Mouse (Mus musculus) embryo, embryonic 10 days (tissue): ENCODE results near the gene Aaed1.
"Not testable (repeated sequence)": the region's sequence is repeated elsewhere in the genome, so short reads cannot be mapped to it uniquely, and the experiment has no call there.

Experiments
- DNase-seq: peaks from one replicate; pipeline ENCODE4 v3.0.0-alpha.2; 2015; ENCODE audit warnings: low spot score

Gene Aaed1

DNA sequence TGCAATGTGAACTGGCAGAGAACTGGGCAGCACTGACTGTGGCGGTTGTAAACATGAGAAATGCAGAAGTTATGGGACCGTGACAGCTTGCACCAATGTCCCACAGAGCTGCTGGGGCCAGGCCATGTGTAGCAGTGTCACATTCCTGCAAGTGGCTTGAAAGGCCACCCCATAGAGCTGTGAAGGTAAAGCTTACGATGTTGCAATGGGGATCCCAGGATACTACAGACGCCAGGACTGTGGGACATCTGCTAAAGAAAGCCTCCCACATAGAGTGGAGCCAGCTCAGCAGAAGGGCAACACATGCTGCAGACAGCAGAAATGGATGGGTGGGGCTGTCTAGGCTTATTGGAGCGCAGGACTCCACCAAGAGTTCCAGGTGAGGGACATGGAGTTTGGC is 5.0 kb downstream of the Aaed1 start:
- no peak for DNase-seq

DNA sequence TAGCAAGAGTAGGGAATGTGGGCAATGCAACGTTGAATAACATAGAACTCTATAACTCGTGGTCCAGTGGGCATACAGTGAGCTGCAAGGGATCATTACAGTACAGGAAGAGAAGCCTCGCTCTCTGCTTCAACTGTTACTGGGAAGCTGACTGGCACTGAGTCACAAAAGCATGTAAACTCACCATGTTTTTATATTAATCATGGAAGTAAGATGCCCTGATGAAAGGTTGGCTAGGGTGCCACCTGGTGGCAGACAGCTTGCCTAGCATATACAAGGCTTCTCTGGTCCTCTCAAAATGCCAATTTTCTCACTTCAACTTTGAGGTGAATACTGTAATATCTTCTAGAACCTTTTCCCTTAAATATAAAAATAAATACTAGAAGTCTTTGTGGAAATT is 6.4 kb downstream of the Aaed1 start:
- DNase-seq: peak; percentile 79

DNA sequence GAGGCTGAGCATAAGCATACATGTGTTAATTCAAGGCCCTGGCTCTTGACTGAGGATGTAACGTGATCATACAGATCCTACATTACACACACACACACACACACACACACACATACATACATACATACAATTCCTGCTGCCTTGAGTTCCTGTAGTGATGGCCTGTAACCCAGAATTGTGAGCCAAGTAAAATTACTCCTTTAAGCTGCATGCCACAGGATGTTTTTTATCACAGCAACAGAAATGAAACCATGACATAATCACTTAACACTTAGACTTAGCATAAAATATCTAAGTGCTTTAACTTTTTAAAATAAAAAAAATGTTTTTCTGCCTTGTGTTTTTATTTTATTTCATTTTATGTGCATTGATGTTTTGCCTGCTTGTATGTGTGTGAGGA is 13.4 kb downstream of the Aaed1 start:
- DNase-seq: no peak

DNA sequence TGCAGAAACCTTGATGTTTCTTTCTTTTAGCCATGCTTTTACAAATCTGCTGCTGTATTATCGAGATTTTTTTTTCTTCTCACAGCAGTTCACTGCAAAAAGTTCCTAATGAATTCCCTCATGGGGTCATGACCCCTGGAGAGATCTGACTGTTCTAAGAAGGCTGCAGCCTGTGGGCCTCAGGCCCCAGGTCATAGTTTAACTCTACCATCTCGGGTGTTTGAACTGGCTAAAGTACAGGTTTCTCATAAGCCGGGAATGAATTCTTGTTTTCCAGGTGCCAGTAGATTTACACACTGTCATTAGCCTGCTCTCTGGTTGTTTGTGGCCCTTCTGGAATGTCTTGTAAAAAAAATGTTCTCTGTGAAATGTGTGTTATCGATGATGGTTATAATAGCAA is 25.7 kb downstream of the Aaed1 start:
- peak; percentile 36 for DNase-seq

DNA sequence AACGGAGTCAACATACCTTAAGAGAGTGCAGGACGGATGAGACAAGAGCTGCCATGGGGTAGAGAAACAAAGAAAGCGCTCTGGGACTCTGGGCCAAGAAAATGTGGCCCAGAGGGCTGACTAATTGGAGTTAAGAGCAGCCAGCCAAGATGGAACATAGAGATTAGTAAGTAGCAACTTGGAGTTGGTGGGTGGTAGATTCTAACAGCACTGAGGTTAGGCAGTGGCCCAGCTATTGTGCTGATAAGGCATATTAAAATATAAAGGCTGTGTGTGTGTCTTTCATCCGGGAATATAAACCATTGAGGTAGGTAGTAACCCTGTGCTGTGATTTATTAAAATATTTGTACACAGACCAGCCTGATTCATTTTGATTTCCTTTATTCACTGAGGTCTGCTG is 26.2 kb downstream of the Aaed1 start:
- no peak for DNase-seq

DNA sequence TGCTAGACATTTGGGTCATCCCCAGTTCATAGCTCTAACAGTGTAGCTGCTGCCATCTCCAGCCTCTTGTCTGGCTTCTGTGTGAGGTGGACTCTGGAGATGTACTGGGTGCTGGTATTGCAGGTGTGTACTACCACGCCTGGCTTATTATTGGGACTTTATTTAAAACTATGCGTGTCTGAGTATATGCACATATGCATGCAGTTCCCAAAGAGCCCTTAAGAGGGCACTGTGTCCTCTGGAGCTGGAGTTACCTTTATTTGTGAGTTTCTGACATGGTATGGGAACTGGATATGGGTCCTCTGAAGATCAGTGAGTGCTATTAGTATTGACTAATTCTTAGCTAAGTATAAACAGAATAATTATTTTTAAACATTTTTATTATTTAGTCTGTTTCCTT is 27.8 kb downstream of the Aaed1 start:
- DNase-seq: no peak

DNA sequence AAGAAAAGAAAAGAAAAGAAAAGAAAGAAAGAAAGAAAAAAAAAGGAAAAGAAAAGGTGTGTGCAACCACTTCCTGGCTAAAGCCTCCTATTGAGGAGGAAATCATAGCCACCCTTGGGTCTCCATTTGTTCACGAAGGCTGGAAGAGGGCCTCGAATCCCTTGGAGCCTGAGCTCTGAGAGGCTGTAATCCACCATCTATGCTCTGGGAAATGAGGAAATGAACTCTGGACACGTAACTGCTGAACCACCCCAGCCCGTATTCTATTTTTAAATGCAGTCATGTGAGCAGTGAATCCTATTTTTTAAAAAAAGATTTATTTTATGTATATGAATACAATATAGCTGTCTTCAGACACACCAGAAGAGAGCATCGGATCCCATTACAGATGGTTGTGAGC is 31.6 kb downstream of the Aaed1 start:
- DNase-seq: no peak

DNA sequence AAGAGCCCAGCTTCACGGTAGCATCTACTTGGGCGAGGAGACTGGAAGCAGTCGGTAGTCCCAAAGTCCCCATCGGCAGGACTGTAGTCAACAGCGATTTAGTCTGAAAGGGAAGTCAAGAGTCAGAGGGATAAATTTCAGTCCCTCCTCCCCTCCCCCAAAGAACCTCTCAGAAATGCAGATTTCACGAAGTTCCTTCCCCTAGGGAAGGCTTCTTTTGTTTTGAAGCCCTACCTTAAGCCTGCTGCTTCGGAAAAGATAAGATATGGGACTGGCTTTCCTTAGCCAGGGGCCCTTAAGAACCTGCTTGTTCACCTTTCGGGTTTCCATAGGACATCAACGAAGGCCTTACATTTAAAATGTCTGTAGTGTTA is 36.8 kb downstream of the Aaed1 start:
- no peak for DNase-seq

DNA sequence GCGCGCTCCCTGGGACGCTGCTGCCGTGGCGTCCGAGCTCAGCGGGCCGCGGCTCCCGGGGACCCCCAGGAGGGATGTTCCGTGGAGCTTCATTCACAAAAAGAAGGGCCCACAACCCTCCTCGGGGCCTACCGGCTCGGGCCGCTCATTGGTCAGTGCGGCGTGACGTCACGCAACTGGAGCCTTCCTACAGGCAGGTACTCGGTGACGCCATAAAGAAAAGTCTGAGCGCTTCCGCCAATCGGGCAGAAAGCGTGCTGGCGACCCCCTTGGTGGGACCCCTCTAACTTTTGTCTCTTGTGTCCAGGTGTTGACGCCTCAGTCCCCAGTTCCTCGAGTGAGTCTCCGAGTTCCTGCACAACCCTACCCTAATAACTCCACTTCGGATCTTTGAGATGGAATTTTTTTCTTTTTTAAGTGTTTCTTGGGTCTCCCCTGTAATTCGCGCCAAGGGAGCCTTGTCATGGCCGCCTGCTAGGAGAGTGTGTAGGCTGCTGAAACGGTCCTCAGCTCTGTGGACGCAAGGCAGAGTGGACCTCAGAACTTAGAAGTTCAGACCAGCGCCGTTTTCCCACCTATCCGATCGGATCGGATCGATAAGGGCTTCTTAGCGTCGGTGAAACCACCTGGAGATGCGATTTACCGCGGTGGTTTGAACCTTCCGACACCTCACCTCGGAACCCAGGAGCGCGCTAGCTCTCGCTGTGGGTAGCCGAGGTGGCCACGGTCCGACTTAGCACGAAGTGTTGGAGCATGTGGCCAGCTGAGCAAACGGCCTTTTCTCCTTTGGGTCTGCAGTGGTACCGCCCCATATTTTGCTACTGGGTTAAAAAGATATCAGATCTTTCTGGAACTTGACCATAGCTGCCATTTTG is 37.4 kb downstream of the Aaed1 start, which contains the start of gene Cdc14b:
TSS of gene Cdc14b (minus strand) at position 412 of the 875 bp plus-strand sequence.
- DNase-seq: peak; percentile 99

DNA sequence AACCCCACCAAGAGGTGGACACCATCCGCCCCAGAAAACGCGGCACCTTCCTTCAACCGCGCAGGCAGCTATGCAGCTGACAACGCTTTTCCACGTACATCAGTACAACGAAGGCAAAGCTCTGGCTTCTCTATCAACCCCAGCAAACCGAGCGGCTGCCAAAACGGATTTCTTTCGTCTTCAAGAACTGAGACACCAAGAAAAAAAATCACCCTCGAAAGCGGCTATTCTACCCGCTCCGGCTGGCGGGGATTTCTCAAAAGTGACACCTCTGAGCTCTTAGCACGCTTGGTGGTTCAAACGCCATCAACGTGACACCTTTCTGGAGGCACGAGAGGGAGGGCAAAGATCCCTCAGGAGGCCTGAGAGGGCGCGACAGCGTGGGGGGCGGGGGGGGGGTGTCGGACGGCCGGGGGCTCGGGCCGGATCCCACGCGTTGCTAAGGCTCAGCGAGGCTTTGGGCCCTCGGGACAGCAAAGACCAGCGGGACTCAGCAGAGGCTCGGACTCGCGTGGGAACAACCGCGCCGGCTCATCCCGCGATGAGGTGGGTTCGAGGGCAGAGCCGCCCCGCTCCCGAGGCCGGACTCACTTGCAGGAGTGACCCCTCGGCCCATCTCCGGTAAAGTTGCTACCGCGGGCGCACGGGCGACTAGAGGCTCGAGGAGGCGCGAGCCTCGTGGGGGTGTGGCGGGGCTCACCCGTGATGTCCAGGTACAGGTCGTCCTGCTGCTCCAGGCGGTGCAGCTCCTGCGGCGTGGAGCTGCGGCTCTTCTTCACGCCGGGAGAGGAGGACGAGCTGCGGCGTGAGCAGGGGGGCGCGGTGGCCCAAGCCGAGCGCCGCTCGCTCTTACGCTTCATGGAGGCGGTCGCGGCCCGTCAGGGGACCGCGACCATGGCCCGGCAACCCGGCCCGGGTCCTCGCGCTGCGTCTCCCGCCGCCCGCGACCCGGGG is 38.3 kb downstream of the Aaed1 start:
- DNase-seq: peak; percentile 53

DNA sequence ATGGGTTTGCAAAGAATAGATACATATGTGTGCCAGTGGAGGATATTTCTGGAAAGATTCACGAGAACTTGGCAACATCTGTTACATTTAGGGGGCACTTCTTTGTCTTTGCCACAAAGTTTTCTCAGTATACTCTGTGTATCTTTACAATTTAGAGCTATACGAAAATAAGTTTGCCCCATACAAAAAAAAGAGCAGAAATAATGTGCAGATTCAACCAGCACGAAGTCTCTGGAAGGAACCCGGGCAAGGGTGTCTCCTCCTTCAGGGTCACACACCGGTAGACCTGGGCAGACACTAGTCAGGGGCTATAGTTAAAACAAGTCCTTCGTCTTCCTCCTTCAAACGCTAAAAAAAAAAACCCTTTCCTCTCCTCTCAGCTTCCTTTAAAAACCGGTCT is 39.2 kb downstream of the Aaed1 start:
- no peak for DNase-seq

DNA sequence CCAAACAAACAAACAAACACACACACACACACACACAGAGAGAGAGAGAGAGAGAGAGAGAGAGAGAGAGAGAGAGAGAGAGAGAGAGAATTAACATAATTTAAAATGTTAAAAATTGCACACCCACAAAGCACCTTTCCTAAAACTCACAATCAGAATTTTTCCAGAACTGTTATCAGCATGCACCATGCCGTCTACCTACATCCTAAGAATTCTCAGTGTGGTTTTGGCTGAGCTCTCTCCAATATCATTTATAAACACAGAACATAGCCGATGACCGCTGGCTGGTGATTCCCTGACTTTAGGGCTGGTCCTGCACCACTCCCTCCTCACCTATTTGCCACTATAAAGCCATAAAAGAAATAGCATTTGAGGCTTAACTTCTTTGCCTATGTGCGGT is 44.1 kb downstream of the Aaed1 start:
- no peak for DNase-seq

DNA sequence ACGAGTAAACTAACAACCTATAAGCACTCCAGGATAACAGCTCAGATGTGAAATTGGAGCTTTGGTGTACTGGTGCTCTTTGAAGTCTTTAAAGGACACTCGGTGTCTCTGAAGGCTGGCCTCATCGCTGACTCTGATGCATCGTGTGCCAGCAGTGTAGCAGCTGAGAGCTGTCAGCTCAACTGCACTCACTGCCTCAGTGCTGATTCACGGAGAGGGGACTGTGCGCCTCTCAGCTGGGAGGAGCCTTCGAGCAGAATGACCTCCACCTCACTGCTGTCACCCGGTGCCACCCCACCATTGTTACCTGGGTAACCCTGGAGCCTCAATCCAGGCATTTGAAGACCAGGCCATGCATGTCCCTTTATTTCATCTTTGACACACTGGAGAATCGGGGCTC is 45.4 kb downstream of the Aaed1 start:
- DNase-seq: peak; percentile 61

DNA sequence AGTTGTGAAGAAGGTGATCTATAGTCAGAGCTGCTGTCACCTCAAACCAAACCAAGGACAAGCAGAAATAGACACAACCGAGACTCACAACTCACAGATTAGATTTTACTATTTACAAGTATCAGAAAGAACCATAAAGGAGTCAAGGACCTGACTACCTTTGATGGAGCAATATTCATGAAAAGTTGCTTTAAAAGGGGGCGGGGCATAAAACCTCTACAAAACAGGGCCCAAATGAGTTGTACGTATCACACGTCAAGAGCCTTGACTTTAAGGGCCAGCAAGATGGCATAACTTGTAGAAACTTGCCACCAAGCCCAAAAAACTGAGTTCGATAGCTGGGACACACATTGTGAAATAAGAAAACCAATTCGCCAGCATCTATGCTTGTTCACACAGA is 47.9 kb downstream of the Aaed1 start:
- no peak for DNase-seq

DNA sequence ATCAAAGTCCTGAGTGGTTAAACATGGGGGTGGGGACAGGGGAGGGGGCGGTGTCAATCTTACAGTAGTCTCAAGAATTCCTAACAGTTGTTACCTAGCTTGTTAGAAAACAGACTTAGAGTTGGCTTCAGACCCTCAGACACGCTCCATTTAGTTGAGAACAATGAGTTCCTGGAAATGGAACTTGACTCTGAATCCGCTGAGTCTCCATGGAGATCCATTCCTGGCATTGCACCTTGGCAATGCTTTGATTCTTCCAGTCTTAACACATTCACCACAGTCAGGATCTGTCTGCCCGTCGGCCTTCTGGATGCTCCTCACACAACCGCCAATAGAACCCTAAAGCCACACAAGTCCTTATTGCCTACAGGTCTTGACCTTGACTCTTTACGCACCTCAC is 52.6 kb downstream of the Aaed1 start:
- DNase-seq: no peak

DNA sequence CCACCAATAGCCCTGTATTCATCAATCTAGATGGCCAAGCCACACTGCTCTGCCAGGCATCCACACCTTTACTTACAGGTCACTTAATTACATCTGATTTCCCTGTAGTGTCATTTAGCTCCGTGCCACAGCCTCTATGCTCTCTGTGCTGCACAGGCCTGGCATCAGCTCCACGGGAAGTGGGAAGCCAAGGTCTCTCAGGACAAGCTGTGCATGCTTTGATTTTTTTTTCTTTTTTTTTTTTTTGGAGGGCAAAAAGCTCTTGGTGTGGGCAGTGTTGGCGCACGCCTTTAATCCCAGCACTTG is 54.0 kb downstream of the Aaed1 start:
- DNase-seq: no peak

DNA sequence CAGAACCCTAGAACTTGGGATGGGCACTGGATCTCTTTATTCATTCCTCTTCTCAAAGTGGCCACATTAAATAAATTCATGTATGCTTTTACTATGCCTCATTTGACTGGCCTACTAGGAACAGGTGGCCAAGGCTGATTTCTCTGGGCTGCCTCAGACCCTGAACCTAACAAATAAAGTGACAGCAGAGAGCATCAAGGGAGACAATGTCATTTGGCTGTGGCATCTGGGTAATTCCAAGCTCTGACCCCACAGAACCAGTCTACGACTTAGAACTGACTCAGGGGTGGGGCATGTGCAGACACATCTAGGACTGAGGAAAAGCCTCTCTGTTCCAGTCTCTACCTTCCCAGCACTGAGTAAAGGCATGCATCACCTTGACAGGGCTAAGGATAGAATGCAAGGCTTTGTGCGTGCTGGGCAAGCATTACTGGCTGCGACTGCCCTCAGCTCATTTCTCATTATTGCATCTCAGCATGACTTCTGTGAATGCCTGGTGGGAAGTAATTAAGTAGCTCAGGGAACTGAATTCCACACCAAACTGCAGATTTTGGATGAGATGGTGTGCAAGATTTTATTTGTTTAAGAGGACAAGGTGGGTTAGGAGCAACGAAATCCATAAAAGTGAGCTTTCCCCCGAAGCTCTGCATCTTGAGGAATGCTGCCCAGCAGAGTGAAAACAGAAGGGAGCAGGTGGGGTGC is 54.5 kb downstream of the Aaed1 start:
- no peak for DNase-seq

DNA sequence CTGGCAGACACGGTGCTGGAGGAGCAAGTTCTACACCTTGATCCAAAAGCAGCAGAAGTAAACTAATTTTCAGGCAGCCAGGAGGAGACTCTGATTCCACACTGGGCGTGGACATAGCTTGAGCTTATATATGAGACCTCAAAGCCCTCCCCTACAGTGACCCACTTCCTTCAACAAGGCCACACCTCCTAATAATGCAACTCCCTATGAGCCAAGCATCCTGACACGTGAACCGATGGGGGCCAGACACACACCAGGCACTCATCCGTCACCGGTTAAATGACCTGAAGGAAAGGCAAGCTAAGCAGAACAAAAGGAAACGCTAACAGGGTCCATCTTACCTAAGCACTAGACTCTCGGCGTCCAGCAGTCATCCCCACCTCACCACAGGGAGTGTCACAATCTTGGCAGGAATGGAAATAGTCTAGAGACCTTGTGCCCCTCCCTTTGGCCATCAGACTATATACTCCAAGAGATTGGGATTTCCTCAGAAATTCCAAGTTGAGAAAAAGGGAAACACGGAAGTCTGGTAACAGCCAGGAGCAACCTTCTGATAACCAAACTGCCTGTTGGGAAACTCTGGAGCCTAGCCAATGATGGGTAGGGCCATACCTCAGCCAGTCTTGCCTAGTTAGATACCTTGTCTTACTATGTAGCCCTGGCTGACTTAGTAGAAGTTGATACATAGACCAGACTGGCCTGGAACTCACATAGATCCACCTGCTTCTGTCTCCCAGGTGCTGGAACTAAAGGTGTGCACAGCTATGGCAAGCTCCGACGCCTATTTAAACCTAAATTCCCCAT is 55.3 kb downstream of the Aaed1 start:
- no peak for DNase-seq

DNA sequence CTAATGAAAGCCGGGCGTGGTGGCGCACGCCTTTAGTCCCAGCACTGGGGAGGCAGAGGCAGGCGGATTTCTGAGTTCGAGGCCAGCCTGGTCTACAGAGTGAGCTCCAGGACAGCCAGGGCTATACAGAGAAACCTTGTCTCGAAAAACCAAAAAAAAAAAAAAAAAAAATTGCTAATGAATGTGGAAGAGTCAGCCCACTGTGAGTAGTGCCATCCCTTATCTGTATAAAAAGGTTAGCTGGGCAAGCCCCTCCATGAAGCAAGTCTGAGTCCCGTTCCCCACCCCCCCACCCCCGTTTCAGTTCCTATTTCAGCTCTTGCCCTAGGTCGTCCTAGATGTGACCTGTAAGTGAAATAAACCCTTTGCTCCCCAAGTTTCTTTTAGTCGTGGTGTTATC is 58.3 kb downstream of the Aaed1 start:
- DNase-seq: not testable (repeated sequence)

DNA sequence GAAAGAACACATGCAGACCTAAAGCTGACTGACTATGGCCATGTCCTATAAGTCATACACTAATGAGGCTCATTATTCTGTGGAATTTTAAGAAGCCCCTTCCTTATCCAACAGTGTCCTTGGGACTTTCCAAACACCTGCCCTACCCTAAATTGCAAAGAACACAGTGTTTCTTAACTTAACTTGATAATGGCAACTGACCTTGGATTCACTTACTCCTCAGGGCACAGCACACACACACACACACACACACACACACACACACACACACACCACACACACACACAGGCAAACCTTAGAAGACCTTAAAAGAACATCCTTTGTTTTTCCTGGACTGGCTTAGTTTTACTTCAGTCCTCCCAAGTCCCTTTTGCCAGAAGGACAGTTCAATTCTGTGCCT is 58.8 kb downstream of the Aaed1 start:
- DNase-seq: no peak

DNA sequence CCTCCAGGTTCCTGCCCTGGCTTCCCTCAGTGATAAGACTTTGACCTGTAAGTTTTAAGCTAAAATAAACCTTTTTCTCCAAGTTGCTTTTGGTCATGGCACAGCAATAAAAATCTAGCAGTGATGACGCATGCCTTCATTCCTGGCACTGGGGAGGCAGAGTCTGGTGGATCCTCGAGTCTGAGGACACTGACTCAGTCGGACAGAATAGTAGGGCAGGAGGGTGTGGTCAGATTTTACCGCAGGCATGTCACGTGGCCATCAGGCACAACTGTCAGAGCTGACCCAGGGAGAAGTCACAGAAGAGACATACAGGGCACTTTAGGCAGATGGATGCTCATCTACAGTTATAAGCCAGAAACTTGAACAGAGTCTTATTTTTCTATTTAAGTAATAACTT is 60.4 kb downstream of the Aaed1 start:
- no peak for DNase-seq

DNA sequence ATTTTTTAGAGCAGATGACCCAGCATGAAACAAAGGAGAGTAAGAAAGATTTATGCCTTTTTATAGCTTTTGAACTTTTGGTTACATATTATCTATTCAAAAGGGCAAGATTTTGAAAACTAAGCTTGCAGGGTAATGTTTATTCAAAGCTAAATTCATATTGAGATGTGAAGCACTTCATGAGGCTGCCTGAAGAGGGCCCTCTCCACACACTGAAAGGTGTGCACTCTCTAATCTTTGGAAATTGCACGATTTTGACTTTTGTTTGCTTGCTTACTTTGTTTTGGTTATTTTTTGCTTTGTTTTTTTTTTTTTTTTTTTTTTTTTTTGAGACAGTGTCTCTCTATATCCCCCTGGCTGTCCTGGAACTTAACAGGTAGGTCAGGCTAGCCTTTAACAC is 62.1 kb downstream of the Aaed1 start:
- no peak for DNase-seq
